Mouse (Mus musculus) embryonic fibroblast, embryonic 13.5 days (primary cell): ENCODE measurements around the gene Fbxw5.

Source experiments
- CTCF ChIP-seq: IDR thresholded peaks from 2 replicates; pipeline ENCODE4 v1.5.1; 2011; ENCODE audit warnings: mild to moderate bottlenecking, control low read depth, low read length, moderate library complexity, borderline replicate concordance; ENCODE audit not compliant: insufficient read depth
- POLR2A ChIP-seq: IDR thresholded peaks from 2 replicates; pipeline ENCODE4 v1.6.1; 2011; ENCODE audit warnings: low read depth, mild to moderate bottlenecking, control low read depth, low read length, moderate library complexity

- no peak for TF ChIP-seq POLR2A
- no peak for TF ChIP-seq CTCF
These were observed 44.2 kb upstream of the Fbxw5 start, which contains the start of gene Clic3 for GRCm38 (mm10) chr2:25456205-25456953.
